Mouse (Mus musculus): Measurements from ENCODE around the gene Akap6.

GRCm38 (mm10) chr12:53024575-53025246 lies 325.5 kb downstream of the Akap6 start:
- TF ChIP-seq CHD2 (IDR thresholded peaks at IDR 0.05; ENCODE audit: low read depth, low read length) (no peak), MAFK (IDR thresholded peaks at IDR 0.05; ENCODE audit: insufficient read depth, low read depth, low read length) (no peak), HCFC1 (IDR thresholded peaks at IDR 0.05; ENCODE audit: borderline replicate concordance, insufficient read depth, low read length) (no peak), ZC3H11A (IDR thresholded peaks at IDR 0.05; ENCODE audit: borderline replicate concordance, low read depth, low read length) (no peak), ZNF384 (IDR thresholded peaks at IDR 0.05; ENCODE audit: low read depth, low read length) (no peak)
